Mouse (Mus musculus) ES-Bruce4 (cell line): ENCODE data around the gene Palm3.

Experiments
- CTCF ChIP-seq: IDR thresholded peaks from one replicate; pipeline ENCODE4 v1.8.1; 2011; ENCODE audit warnings: low read depth, low read length
- EP300 ChIP-seq: IDR thresholded peaks from 2 replicates; pipeline ENCODE4 v1.6.1; 2011; ENCODE audit warnings: low read depth, low read length; ENCODE audit not compliant: insufficient read depth
- POLR2A ChIP-seq: IDR thresholded peaks from one replicate; pipeline ENCODE4 v1.8.1; 2011; ENCODE audit warnings: low read length; ENCODE audit not compliant: insufficient read depth

DNA sequence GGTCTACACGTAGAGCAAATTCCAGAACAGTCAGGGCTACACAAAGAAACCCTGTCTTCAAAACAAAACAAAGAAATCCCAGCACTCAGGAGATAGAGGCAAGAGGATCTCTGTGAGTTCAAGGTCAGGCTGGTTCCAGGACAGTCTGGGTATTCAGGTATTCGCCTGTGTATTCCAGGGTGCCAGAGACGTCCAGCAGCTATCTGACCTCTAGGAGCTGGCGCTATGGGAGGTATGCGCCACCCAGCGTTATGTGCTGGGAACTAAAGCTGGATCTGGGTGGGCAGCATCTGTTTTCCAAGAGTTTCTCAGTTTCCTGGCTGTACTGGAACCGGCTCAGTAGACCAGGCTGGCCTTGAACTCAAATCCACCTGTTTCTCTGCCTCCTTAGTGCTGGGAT, 12.9 kb upstream of the Palm3 start:
- TF ChIP-seq POLR2A (no peak), CTCF (peak; percentile 81), EP300 (peak; percentile 93)
